Mouse (Mus musculus) erythroid progenitor cell, adult 5-6 weeks (primary cell): ENCODE results near the gene Jade1. TPM values are rescaled to one million over a fixed set of nuclear protein-coding genes. Genes with fewer than 3 reads are reported as not detected.
A peak's percentile ranks its signal among the peaks of the same experiment; 100 is the strongest.

ENCODE experiments used
- ATAC-seq: replicated peaks from 2 replicates; pipeline ENCODE4 v1.8.0; 2016; ENCODE audit warnings: moderate number of reproducible peaks, mild to moderate bottlenecking, moderate TSS enrichment, inconsistent platforms; ENCODE audit not compliant: poor library complexity, low FRiP score, severe bottlenecking
- total RNA-seq, 2 experiments: library from RNA; stranded (forward) in 1 of 2; stranded (reverse) in 1 of 2; fragments of 150-400 nt in 1 of 2; fragments of 186-747, 209-891 nt in 1 of 2; gene quantifications; 2 replicates each; pipeline versions ENCODE4 v1.2.3 to v1.2.4; 2015 to 2017; ENCODE audit warnings: low replicate concordance in 2 of 2

The Jade1 gene
- total RNA-seq (2015; ENCODE audit: low replicate concordance) (35.0 and 40.2 TPM in 2 replicates), total RNA-seq (2017; ENCODE audit: low replicate concordance) (34.0 and 38.2 TPM in 2 replicates)

- ATAC-seq: no peak
These were observed at the start of gene Jade1 for GRCm38 (mm10) chr3:41555491-41556381. Gene Jade1 (plus strand): TSS chr3:41555731.

- ATAC-seq: no peak
These were observed 46.1 kb upstream of the Jade1 start for GRCm38 (mm10) chr3:41509441-41509840.

- ATAC-seq: no peak
These were observed 45.3 kb upstream of the Jade1 start for GRCm38 (mm10) chr3:41510191-41510590.

- no peak for ATAC-seq
These were observed 44.8 kb upstream of the Jade1 start for GRCm38 (mm10) chr3:41510750-41511149.

DNA sequence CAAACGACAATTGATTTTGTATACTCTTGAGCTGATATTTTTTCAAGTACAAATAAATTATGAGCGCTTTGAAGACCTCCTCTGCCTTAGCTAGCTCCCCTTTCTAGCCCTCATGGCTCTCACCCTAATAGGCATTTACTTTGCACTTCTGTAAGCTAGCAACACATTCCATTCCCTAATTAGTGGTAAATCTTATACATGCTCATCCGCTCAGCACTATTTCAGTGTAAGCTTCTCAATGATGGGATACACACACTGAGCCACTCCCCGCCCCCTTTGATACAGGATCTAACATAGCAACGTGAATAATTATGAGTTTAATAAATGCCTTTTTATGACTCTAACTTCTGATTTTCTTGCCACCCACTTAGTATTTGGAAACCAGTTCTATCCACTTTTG lies 41.5 kb upstream of the Jade1 start:
- ATAC-seq: no peak

GRCm38 (mm10) chr3:41514683-41515305 lies 40.7 kb upstream of the Jade1 start:
- ATAC-seq: no peak

DNA sequence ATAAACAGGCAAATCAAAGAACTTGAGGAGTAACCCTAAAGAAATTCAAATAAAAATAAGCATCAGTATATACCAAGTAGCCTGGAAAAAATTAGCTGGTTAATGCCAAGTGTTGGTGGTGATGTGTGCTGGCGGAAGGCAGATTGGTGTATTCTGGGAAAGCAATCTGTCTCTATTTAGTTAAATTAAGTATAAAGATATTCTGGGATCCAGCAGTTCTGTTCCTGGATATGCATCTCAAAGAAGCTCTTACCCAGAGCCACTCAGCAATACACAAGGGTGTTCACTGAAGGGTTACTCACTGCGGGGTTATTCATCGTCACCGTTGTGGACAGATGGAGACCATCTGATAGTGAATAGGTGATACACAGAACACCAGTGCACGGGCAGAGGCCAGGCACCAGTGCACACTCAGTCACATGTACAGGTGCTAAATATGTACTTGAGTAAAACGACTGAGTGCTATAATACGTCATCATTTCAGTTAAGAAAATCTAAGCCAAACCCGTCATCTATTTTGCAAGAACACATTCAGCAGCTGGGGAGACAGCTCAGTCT lies 38.5 kb upstream of the Jade1 start:
- ATAC-seq: no peak

- ATAC-seq: no peak
These were observed 34.6 kb upstream of the Jade1 start for GRCm38 (mm10) chr3:41520925-41521324.

GRCm38 (mm10) chr3:41521733-41522132 lies 33.8 kb upstream of the Jade1 start:
- ATAC-seq: no peak

GRCm38 (mm10) chr3:41522226-41523005 lies 33.1 kb upstream of the Jade1 start:
- no peak for ATAC-seq

DNA sequence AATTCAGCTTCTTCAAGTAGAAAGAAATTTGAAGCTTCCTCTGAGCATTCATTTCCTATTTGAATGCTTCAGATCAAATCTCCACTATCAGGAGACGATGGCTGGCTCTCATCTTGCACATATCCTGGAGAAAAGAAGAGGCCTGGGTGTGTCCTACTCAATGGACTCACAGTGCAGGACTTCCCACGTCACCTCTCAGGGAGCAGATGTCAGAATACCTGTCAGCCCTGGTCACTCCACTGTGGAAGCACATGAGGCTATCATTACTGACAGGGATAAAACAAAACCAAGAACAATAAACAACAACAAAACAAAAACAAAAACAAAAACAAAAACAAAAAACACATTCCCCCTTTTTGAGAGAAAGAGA lies 32.5 kb upstream of the Jade1 start:
- ATAC-seq: no peak

GRCm38 (mm10) chr3:41523460-41523859 lies 32.1 kb upstream of the Jade1 start:
- ATAC-seq: no peak

DNA sequence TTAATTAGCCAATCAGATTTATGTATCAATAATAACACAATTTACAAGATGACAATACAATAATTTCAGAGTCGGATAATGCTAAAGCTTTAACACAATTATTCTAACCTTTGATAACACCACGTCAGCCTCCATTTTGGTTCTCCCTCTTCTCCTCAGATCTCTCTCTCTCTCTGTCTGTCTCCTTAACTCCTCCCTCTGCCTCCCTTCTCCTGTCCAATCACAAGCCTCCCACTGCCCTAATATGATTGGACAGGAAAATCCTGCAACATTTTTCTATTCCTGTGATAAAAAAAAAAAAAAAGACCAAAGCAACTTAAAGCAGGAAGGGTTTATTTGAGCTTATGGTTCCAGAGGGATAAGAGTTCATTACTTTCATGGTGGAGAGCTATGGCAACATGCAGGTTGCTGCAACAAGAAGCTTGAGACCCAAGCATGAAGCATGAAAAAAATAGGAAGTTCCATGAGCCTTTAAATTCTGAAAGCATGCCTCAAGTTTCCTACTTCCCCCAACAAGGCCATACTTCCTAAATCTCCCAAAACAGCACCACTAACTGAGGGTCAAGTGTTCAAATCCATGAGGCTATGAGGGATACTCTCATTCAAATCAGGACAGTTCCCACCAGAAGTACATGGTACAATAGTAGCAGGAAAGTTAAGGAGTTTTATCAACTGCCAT lies 27.1 kb upstream of the Jade1 start:
- ATAC-seq: no peak

DNA sequence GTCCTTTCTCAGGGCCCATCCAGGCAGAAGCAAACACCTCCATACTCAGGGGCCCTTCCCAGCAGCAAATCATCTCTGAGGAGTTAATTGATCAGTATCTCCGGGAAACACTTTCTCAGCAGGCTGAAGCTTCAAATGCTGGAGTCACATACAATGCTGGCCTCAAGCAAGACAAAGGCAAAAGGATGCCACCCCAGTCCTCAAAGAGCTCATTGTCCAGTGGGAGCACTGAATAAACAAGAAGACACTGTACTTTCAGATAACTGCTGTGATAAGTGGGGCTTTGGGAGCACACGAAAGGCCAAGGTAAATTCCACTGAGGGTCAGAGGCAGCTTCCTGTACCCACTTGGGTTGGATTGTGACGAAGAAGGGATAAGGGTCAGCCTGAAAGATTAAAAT lies 25.4 kb upstream of the Jade1 start:
- ATAC-seq: no peak

DNA sequence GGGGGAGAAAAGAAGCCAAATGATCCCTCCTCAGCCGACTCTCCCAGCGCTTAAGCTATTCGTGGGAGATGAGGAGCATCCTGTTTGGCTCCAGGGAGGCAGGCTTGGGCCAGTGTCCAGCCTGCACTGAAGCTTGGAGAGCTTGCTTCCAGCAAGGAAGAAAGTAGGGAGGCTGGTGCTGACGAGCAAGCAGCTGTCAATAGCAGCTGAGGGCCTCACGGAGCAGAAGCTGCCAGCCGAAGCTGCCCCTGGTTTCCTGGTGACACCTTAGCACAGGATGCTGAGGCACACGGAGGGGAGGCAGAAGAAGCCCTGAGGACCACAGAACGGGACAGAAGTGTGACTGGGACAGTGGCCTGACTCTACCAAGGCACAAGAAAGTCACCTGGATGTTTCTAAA lies 24.0 kb upstream of the Jade1 start:
- ATAC-seq: no peak

GRCm38 (mm10) chr3:41532109-41532508 lies 23.4 kb upstream of the Jade1 start:
- ATAC-seq: no peak

GRCm38 (mm10) chr3:41533660-41534059 lies 21.9 kb upstream of the Jade1 start:
- no peak for ATAC-seq

GRCm38 (mm10) chr3:41537957-41538356 lies 17.6 kb upstream of the Jade1 start:
- no peak for ATAC-seq

- 0 out of 2 replicates have a peak, but pooled peaks have one; percentile 42 for ATAC-seq
These were observed 14.2 kb upstream of the Jade1 start for GRCm38 (mm10) chr3:41541313-41541712.

- ATAC-seq: no peak
These were observed 11.1 kb upstream of the Jade1 start for GRCm38 (mm10) chr3:41544451-41544850.
